Mouse (Mus musculus) hindbrain, embryonic 13.5 days (tissue): ENCODE measurements around the gene Rai1. TPM values are rescaled to one million over a fixed set of nuclear protein-coding genes. Genes with fewer than 3 reads are reported as not detected.

Experiments
- ATAC-seq: fragments of 200-750 bp; cut with Nextera tagmentation; 2 replicates; pipeline ENCODE4 v1.8.0; 2017; ENCODE audit warnings: moderate TSS enrichment; ENCODE audit not compliant: low FRiP score
- H3K27ac ChIP-seq: fragments of 300-500 bp; sonication (generic); 2 replicates; pipeline ENCODE4 v1.5.1; 2015; ENCODE audit warnings: inconsistent platforms, mild to moderate bottlenecking, moderate library complexity
- H3K27me3 ChIP-seq: fragments of 300-500 bp; sonication (generic); 2 replicates; pipeline ENCODE4 v1.6.1; 2015; ENCODE audit warnings: mild to moderate bottlenecking, inconsistent platforms
- H3K36me3 ChIP-seq: fragments of 300-500 bp; sonication (generic); 2 replicates; pipeline ENCODE4 v1.6.1; 2015; ENCODE audit warnings: mild to moderate bottlenecking, inconsistent platforms
- H3K4me1 ChIP-seq: fragments of 300-500 bp; sonication (generic); replicated peaks from 2 replicates; pipeline ENCODE4 v1.6.1; 2015; ENCODE audit warnings: inconsistent platforms
- H3K4me2 ChIP-seq: fragments of 300-500 bp; sonication (generic); 2 replicates; pipeline ENCODE4 v1.6.1; 2015; ENCODE audit warnings: inconsistent platforms, mild to moderate bottlenecking, moderate library complexity
- H3K4me3 ChIP-seq: fragments of 300-500 bp; sonication (generic); 2 replicates; pipeline ENCODE4 v1.5.1; 2015; ENCODE audit warnings: mild to moderate bottlenecking, inconsistent platforms
- H3K9ac ChIP-seq: fragments of 300-500 bp; sonication (generic); 2 replicates; pipeline ENCODE4 v1.6.1; 2015; ENCODE audit warnings: mild to moderate bottlenecking, inconsistent platforms
- H3K9me3 ChIP-seq: fragments of 300-500 bp; sonication (generic); 2 replicates; pipeline ENCODE4 v1.6.1; 2016; ENCODE audit warnings: inconsistent platforms
- WGBS: fragments of 180-500 bp; shearing (Covaris S2); methylation state at CpG from one replicate; pipeline ENCODE4 v1.1.7; 2015; 5-methylcytosine and 5-hydroxymethylcytosine counted together
- polyA plus RNA-seq: library from polyadenylated mRNA; unstranded; fragments of >200 nt; fragmentation: Nextera tagmentation; extraction: Ambion mirVana; gene quantifications from 2 replicates; pipeline ENCODE4 v1.2.1, GENCODE M21; 2015

Gene Rai1
- polyA plus RNA-seq, 1 experiment from 2014 or later: 32.6 TPM

GRCm38 (mm10) chr11:60076183-60076582 is 28.6 kb upstream of the Rai1 start:
- no peak overlapping the region for H3K4me2 ChIP-seq
- no peak overlapping the region for H3K27ac ChIP-seq
- no peaks in the 10 kb centered on the region for H3K9me3 ChIP-seq
- 79% methylated on average over 3 of the region's 3 CpGs for WGBS
- H3K27me3 ChIP-seq: no peaks in the 10 kb centered on the region
- ATAC-seq: no peak
- 0 out of 2 replicates have a peak, but pooled peaks cover 5% of the 10 kb centered on the region for H3K4me1 ChIP-seq
- no peak overlapping the region for H3K4me3 ChIP-seq
- no peaks in the 10 kb centered on the region for H3K36me3 ChIP-seq
- no peak overlapping the region for H3K9ac ChIP-seq

- WGBS: 11% methylated on average over 4 of the region's 4 CpGs
- Histone ChIP-seq H3K27me3 (no peaks in the 10 kb centered on the region), H3K4me3 (no peak overlapping the region), H3K4me1 (0 out of 2 replicates have a peak, but pooled peaks cover 4% of the 10 kb centered on the region), H3K9ac (no peak overlapping the region), H3K36me3 (no peaks in the 10 kb centered on the region), H3K27ac (no peak overlapping the region), H3K4me2 (no peak overlapping the region), H3K9me3 (no peaks in the 10 kb centered on the region)
- ATAC-seq: no peak
Measured at GRCm38 (mm10) chr11:60076790-60077189, 28.0 kb upstream of the Rai1 start.

GRCm38 (mm10) chr11:60084589-60084988 is 20.2 kb upstream of the Rai1 start:
- no peak for ATAC-seq
- Histone ChIP-seq H3K36me3 (no peaks in the 10 kb centered on the region), H3K4me3 (no peak overlapping the region), H3K4me2 (no peak overlapping the region), H3K27ac (no peak overlapping the region), H3K9ac (no peak overlapping the region), H3K27me3 (no peaks in the 10 kb centered on the region), H3K9me3 (no peaks in the 10 kb centered on the region), H3K4me1 (peaks cover 9% of the 10 kb centered on the region)
- 49% methylated on average over 2 of the region's 2 CpGs for WGBS

- 67% methylated on average over 1 of the region's 1 CpGs for WGBS
- no peak overlapping the region for H3K4me2 ChIP-seq
- H3K4me3 ChIP-seq: no peak overlapping the region
- peaks cover 14% of the 10 kb centered on the region for H3K4me1 ChIP-seq
- H3K9me3 ChIP-seq: no peaks in the 10 kb centered on the region
- H3K27ac ChIP-seq: no peak overlapping the region
- ATAC-seq: no peak
- no peaks in the 10 kb centered on the region for H3K36me3 ChIP-seq
- H3K9ac ChIP-seq: no peak overlapping the region
- H3K27me3 ChIP-seq: no peaks in the 10 kb centered on the region
Measured at GRCm38 (mm10) chr11:60086676-60087075, 18.1 kb upstream of the Rai1 start.

GRCm38 (mm10) chr11:60088947-60089346 is 15.9 kb upstream of the Rai1 start:
- 0 out of 2 replicates have a peak, but pooled peaks have one; percentile 79 for ATAC-seq
- 39% methylated on average over 4 of the region's 4 CpGs for WGBS
- Histone ChIP-seq H3K4me3 (no peak overlapping the region), H3K4me2 (no peak overlapping the region), H3K36me3 (no peaks in the 10 kb centered on the region), H3K27me3 (no peaks in the 10 kb centered on the region), H3K9ac (no peak overlapping the region), H3K9me3 (no peaks in the 10 kb centered on the region), H3K4me1 (peaks cover 33% of the 10 kb centered on the region), H3K27ac (peak overlapping the region; percentile 44)

GRCm38 (mm10) chr11:60090696-60091421 is 14.0 kb upstream of the Rai1 start:
- no peak overlapping the region for H3K9ac ChIP-seq
- H3K27ac ChIP-seq: no peak overlapping the region
- 77% methylated on average over 5 of the region's 5 CpGs for WGBS
- no peak for ATAC-seq
- no peaks in the 10 kb centered on the region for H3K27me3 ChIP-seq
- H3K36me3 ChIP-seq: no peaks in the 10 kb centered on the region
- H3K4me2 ChIP-seq: no peak overlapping the region
- no peak overlapping the region for H3K4me3 ChIP-seq
- no peaks in the 10 kb centered on the region for H3K9me3 ChIP-seq
- H3K4me1 ChIP-seq: peaks cover 52% of the 10 kb centered on the region

GRCm38 (mm10) chr11:60091422-60091761 is 13.4 kb upstream of the Rai1 start:
- ATAC-seq: no peak
- H3K4me3 ChIP-seq: no peak overlapping the region
- H3K4me1 ChIP-seq: peaks cover 56% of the 10 kb centered on the region
- 75% methylated on average over 7 of the region's 7 CpGs for WGBS
- H3K9ac ChIP-seq: no peak overlapping the region
- no peak overlapping the region for H3K27ac ChIP-seq
- H3K27me3 ChIP-seq: no peaks in the 10 kb centered on the region
- no peak overlapping the region for H3K4me2 ChIP-seq
- H3K9me3 ChIP-seq: no peaks in the 10 kb centered on the region
- H3K36me3 ChIP-seq: no peaks in the 10 kb centered on the region

GRCm38 (mm10) chr11:60093227-60093626 is 11.6 kb upstream of the Rai1 start:
- H3K27ac ChIP-seq: peak overlapping the region; percentile 87
- no peak overlapping the region for H3K4me2 ChIP-seq
- peaks cover 56% of the 10 kb centered on the region for H3K4me1 ChIP-seq
- H3K9ac ChIP-seq: no peak overlapping the region
- H3K9me3 ChIP-seq: no peaks in the 10 kb centered on the region
- ATAC-seq: no peak
- no peaks in the 10 kb centered on the region for H3K27me3 ChIP-seq
- H3K36me3 ChIP-seq: no peaks in the 10 kb centered on the region
- no peak overlapping the region for H3K4me3 ChIP-seq

GRCm38 (mm10) chr11:60093984-60094587 is 10.7 kb upstream of the Rai1 start:
- peak; percentile 77 for ATAC-seq
- Histone ChIP-seq H3K9me3 (no peaks in the 10 kb centered on the region), H3K27ac (peak overlapping the region; percentile 87), H3K27me3 (no peaks in the 10 kb centered on the region), H3K4me3 (no peak overlapping the region), H3K36me3 (no peaks in the 10 kb centered on the region), H3K9ac (peak overlapping the region; percentile 44), H3K4me1 (peaks cover 51% of the 10 kb centered on the region), H3K4me2 (no peak overlapping the region)
- whole genome bisulfite sequencing: 29% methylated on average over 7 of the region's 7 CpGs

- Histone ChIP-seq H3K9me3 (no peaks in the 10 kb centered on the region), H3K36me3 (no peaks in the 10 kb centered on the region), H3K27me3 (no peaks in the 10 kb centered on the region), H3K4me2 (no peak overlapping the region), H3K4me3 (no peak overlapping the region), H3K9ac (peak overlapping the region; percentile 44), H3K27ac (peak overlapping the region; percentile 87), H3K4me1 (peaks cover 46% of the 10 kb centered on the region)
- WGBS: 35% methylated on average over 9 of the region's 9 CpGs
- ATAC-seq: 0 out of 2 replicates have a peak, but pooled peaks have one; percentile 24
Measured at GRCm38 (mm10) chr11:60094909-60095810, 9.7 kb upstream of the Rai1 start.

- no peaks in the 10 kb centered on the region for H3K9me3 ChIP-seq
- no peaks in the 10 kb centered on the region for H3K27me3 ChIP-seq
- H3K4me3 ChIP-seq: no peak overlapping the region
- H3K4me1 ChIP-seq: peaks cover 20% of the 10 kb centered on the region
- no peak overlapping the region for H3K27ac ChIP-seq
- H3K36me3 ChIP-seq: no peaks in the 10 kb centered on the region
- no peak for ATAC-seq
- H3K9ac ChIP-seq: no peak overlapping the region
- WGBS: 73% methylated on average over 8 of the region's 8 CpGs
- no peak overlapping the region for H3K4me2 ChIP-seq
Measured at GRCm38 (mm10) chr11:60099555-60100186, 5.1 kb upstream of the Rai1 start.
